Mouse (Mus musculus) bone marrow macrophage, adult 2 months (primary cell): ENCODE data around the gene Rnf157.

ENCODE experiments used
- CTCF ChIP-seq: IDR thresholded peaks from 2 replicates; pipeline ENCODE4 v1.5.1; 2012; ENCODE audit warnings: low read depth, mild to moderate bottlenecking, low read length, moderate library complexity
- POLR2A ChIP-seq: IDR thresholded peaks from 2 replicates; pipeline ENCODE4 v1.6.1; 2012; ENCODE audit warnings: mild to moderate bottlenecking, low read depth, low read length, borderline replicate concordance

DNA sequence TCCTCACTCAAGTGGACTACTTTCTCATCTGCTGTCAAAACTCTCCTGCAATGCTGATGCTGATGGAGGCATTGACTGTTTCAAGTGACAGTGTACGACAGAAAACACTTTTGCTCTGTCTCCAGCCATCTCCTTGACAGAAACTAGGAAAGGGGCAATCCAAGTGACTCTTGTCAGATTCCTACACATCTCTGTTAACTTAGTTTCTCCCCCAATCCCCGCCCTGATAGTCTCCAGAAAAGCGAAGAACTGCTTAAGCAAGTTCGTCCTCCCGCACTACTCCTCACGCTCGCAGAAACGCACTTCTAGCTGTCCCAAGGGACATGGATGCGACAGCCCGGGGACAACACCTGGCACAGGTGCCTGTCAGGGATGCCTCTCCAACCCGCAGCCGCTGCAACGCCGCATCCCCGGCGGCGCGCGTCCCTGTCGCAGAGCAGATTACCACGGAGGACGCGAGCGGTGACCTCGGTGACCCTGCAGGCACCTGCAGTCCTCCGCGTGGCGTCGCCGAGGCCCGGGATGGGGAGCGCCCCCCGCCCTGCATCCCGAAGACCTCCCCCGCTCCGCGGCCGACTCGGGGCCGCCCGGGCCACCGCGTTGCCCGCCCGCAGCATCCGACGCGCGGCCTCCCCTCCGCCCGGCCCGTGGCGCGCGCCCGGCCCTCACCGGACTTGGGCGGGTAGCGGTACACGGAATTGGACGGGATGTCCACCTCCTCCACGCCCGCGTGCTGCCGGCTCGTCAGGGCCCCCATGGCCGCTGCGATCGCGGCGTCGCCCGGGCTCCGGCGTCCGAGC lies 604 bp downstream of the Rnf157 start:
- TF ChIP-seq CTCF, result no peak
- no peak for TF ChIP-seq POLR2A
